Mouse (Mus musculus): ENCODE results near the gene Cul5.

GRCm38 (mm10) chr9:53664819-53665218 lies 5.0 kb downstream of the Cul5 start:
- TF ChIP-seq CTCF (IDR thresholded peaks at IDR 0.05; ENCODE audit: extremely low read depth, insufficient read depth, insufficient read length, insufficient replicate concordance) (no peak), POLR2A (IDR thresholded peaks at IDR 0.05; ENCODE audit: low read depth, low read length) (no peak)
